Mouse (Mus musculus): ENCODE measurements at regions not wholly inside any gene's neighbourhood (a gene's known extent, or its start where the extent isn't known, plus 50 kb on each side); places are given as distances from the start of the nearest gene placed in this dataset.

DNA sequence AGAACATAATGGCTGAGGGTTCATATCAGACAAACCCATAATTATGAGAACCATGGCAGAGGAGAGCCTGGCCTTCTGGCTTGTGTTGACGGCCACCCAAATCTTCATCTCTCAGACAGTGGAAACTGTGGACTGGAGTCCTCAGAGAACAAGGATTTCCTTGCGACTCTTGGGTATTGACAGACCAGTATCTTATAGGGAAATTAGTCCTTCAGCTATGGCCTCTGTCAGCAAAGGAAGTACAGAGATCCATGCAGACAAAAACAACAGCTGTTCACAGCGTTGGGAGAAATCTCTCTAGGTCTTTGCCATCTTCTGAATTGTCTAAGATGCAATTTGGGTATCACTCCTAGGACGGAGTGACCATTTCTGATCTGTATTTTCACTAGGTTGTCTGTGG lies 53.0 kb upstream of the Prickle1 start:
- TF ChIP-seq POLR2A (IDR thresholded peaks at IDR 0.05; ENCODE audit: control insufficient read depth, extremely low read depth, insufficient read depth, low read length, poor library complexity) (no peak), CTCF (IDR thresholded peaks at IDR 0.05; ENCODE audit: borderline replicate concordance, control insufficient read depth, extremely low read depth, insufficient read depth, low read length, poor library complexity) (no peak)
